ENCODE assay signal across 11 mouse cellular contexts in the genomic region with DNA sequence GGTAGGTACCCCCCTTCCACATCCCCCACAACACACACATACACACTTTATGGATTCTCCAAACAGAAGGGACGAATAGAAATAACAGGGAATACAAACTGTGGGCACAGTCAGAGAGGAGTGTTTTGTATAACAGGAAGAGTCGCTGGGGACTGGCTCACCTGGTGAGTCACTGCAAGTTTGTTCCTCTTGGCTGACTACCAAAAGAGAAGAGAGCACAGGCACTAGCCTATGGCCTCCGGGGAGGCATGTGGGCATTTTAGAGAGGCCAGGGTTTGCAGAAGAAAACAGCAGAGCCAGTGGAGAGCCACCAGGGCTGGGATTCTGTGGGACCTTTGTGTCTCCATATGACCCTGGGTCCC. TPM values are rescaled to one million over a fixed set of nuclear protein-coding genes. Genes with fewer than 3 reads are reported as not detected.
DNase-seq lines count a peak whose midpoint lies in the region; ATAC-seq and TF ChIP-seq lines count a peak whose summit lies in the region.
"Had no signal": no experiment of that assay in that cellular context is flagged by ENCODE, and none has a peak within 500 bp of the region (broad histone marks: within the 10 kb centered on the region; RNA-seq: fewer than 3 reads in every experiment).

No protein-coding gene starts in this region.

- H3K4me3 ChIP-seq in intestine, postnatal 0 days (ENCODE audit: low read depth, low read length) = no peak overlapping the region
- no peak overlapping the region for H3K4me3 ChIP-seq in stomach, postnatal 0 days (ENCODE audit: low read depth, low read length)
- H3K4me3 ChIP-seq: hindbrain, embryonic 15.5 days; megakaryocyte, embryonic 14.5 days had no signal

- no peaks in the 10 kb centered on the region for H3K36me3 ChIP-seq in intestine, postnatal 0 days (ENCODE audit: control insufficient read depth, insufficient read depth)
- no peaks in the 10 kb centered on the region for H3K36me3 ChIP-seq in stomach, postnatal 0 days (ENCODE audit: control insufficient read depth, insufficient read depth, low read length)
- H3K36me3 ChIP-seq: hindbrain, embryonic 15.5 days had no signal

- no peaks in the 10 kb centered on the region for H3K9me3 ChIP-seq in intestine, postnatal 0 days (ENCODE audit: control insufficient read depth)
- no peaks in the 10 kb centered on the region for H3K9me3 ChIP-seq in stomach, postnatal 0 days (ENCODE audit: control insufficient read depth, low read length)
- H3K9me3 ChIP-seq: hindbrain, embryonic 15.5 days; megakaryocyte, embryonic 14.5 days had no signal

- WGBS in intestine, postnatal 0 days = 46% methylated on average over 3 of the region's 3 CpGs
- WGBS in stomach, postnatal 0 days = 54% methylated on average over 3 of the region's 3 CpGs

- no peaks in the 10 kb centered on the region for H3K4me1 ChIP-seq in intestine, postnatal 0 days (replicated peaks; ENCODE audit: control insufficient read depth, insufficient read depth, low read length)
- no peaks in the 10 kb centered on the region for H3K4me1 ChIP-seq in stomach, postnatal 0 days (replicated peaks; ENCODE audit: control insufficient read depth, insufficient read depth)
- H3K4me1 ChIP-seq: hindbrain, embryonic 15.5 days; megakaryocyte, embryonic 14.5 days had no signal

- H3K27ac ChIP-seq in intestine, postnatal 0 days (ENCODE audit: low read depth, low read length) = no peak overlapping the region
- H3K27ac ChIP-seq in stomach, postnatal 0 days (replicated peaks) = peak overlapping the region; percentile 94
- H3K27ac ChIP-seq: hindbrain, embryonic 15.5 days had no signal

- H3K9ac ChIP-seq in intestine, postnatal 0 days (ENCODE audit: low read depth, low read length) = no peak overlapping the region
- no peak overlapping the region for H3K9ac ChIP-seq in stomach, postnatal 0 days (ENCODE audit: low read length)
- H3K9ac ChIP-seq: forebrain, postnatal 0 days; hindbrain, embryonic 15.5 days had no signal

- H3K4me2 ChIP-seq in intestine, postnatal 0 days (replicated peaks; ENCODE audit: low read depth) = no peak overlapping the region
- no peak overlapping the region for H3K4me2 ChIP-seq in stomach, postnatal 0 days (replicated peaks; ENCODE audit: low read depth)
- H3K4me2 ChIP-seq: hindbrain, embryonic 15.5 days had no signal

- no peak for TF ChIP-seq EP300 in stomach, postnatal 0 days (optimal IDR thresholded peaks at IDR 0.05)

- peak; percentile 59 to 61 for DNase-seq in spleen, postnatal 36 days (ENCODE audit: low spot score in 2 of 2)
- DNase-seq in spleen, postnatal 4 days (ENCODE audit: low spot score in 2 of 2) = no peak
- peak; percentile 70 to 83 for DNase-seq in lung, adult 18-20 months
- DNase-seq in stomach, postnatal 0 days (ENCODE audit: low spot score) = peak; percentile 72
- no peak for DNase-seq in thymus, postnatal 14 days
- DNase-seq in layer of hippocampus, postnatal 36 days = no peak
- no peak for DNase-seq in gastrocnemius, adult 18-20 months (ENCODE audit: low spot score)
- DNase-seq: forebrain, postnatal 0 days had no signal

- no peak for TF ChIP-seq CTCF in intestine, postnatal 0 days (IDR thresholded peaks at IDR 0.05; ENCODE audit: low read depth)
- no peak for TF ChIP-seq CTCF in stomach, postnatal 0 days (IDR thresholded peaks at IDR 0.05; ENCODE audit: low read depth)

- no peaks in the 10 kb centered on the region for H3K27me3 ChIP-seq in intestine, postnatal 0 days (replicated peaks; ENCODE audit: control insufficient read depth, insufficient read depth, low read length)
- no peaks in the 10 kb centered on the region for H3K27me3 ChIP-seq in stomach, postnatal 0 days (ENCODE audit: control insufficient read depth, insufficient read depth, low read length)
- H3K27me3 ChIP-seq: hindbrain, embryonic 15.5 days had no signal

- ATAC-seq in intestine, postnatal 0 days = peak; percentile 84
- peak; percentile 94 for ATAC-seq in stomach, postnatal 0 days (ENCODE audit: low FRiP score, low TSS enrichment)
- ATAC-seq: forebrain, postnatal 0 days had no signal

RNA-seq across cellular contexts. Expression of a gene that starts 18.8 kb away (rescaled TPM):
- polyA plus RNA-seq in intestine, postnatal 0 days (2015; fragmentation: Nextera tagmentation; extraction: Ambion mirVana) = 31.1 and 33.0 TPM in 2 replicates
- 38.5 and 42.1 TPM in 2 replicates for polyA plus RNA-seq in stomach, postnatal 0 days (2015; fragmentation: Nextera tagmentation; extraction: Ambion mirVana)
- total RNA-seq in layer of hippocampus, postnatal 36 days (2021) = 10 to 100 TPM; 43.2 to 48.8 TPM
- total RNA-seq in gastrocnemius, adult 18-20 months (2021) = 10 to 100 TPM; 11.7 to 19.0 TPM

RNA-seq across cellular contexts. Expression of a gene that starts 49.1 kb away (rescaled TPM):
- 42.6 and 43.8 TPM in 2 replicates for polyA plus RNA-seq in intestine, postnatal 0 days (2015; fragmentation: Nextera tagmentation; extraction: Ambion mirVana)
- 35.8 and 36.0 TPM in 2 replicates for polyA plus RNA-seq in stomach, postnatal 0 days (2015; fragmentation: Nextera tagmentation; extraction: Ambion mirVana)
- total RNA-seq in layer of hippocampus, postnatal 36 days (2021) = 10 to 100 TPM; 16.2 to 17.3 TPM
- 1 to 10 TPM; 7.6 to 8.2 TPM for total RNA-seq in gastrocnemius, adult 18-20 months (2021)

Comparison
In these comparisons a context has a peak if more than half of its experiments do, and no peak if none do; other contexts are left out.
1. DNase-seq: peak in spleen, postnatal 36 days (2 of 2), lung, adult 18-20 months (2 of 2) and stomach, postnatal 0 days (single experiment); none in spleen, postnatal 4 days (0 of 2), thymus, postnatal 14 days (single experiment), layer of hippocampus, postnatal 36 days (0 of 2) and gastrocnemius, adult 18-20 months (single experiment).